Mouse (Mus musculus) olfactory bulb, adult 2 months (tissue): Measurements from ENCODE around the gene Atp1b3.

ENCODE experiments used
- CTCF ChIP-seq: fragments of 200-500 bp; IDR thresholded peaks from 2 replicates; pipeline ENCODE4 v1.5.1; 2012; ENCODE audit warnings: low read depth, mild to moderate bottlenecking, low read length, moderate library complexity; ENCODE audit not compliant: insufficient read depth
- POLR2A ChIP-seq: fragments of 200-500 bp; IDR thresholded peaks from 2 replicates; pipeline ENCODE4 v1.6.1; 2012; ENCODE audit warnings: mild to moderate bottlenecking, low read depth, low read length, moderate library complexity; ENCODE audit not compliant: insufficient read depth

DNA sequence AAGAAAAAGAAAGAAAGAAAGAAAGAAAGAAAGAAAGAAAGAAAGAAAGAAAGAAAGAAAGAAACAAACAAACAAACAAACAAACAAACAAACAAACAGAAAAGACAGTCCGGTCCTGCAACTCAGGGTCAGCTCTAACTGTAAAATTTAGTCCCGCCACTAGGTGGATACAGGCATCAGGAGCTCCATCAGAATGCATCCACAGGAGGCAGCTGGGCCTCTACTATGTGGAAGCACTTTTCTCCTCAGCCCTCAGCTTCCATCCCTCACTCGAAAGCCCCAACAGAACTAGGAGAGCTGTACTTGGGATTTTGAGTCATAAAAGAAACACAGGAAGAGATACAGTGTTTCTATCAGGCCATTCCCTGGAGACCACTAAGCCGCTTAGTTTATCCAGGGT lies 14.2 kb downstream of the Atp1b3 start:
- TF ChIP-seq CTCF (no peak), POLR2A (no peak)
